Mouse (Mus musculus) intestine, embryonic 16.5 days (tissue): ENCODE data around the gene Xlr3a. TPM values are rescaled to one million over a fixed set of nuclear protein-coding genes. Genes with fewer than 3 reads are reported as not detected.
A peak's percentile ranks its signal among the peaks of the same experiment; 100 is the strongest.

Source experiments
- ATAC-seq: fragments of 200-750 bp; cut with Nextera tagmentation; 2 replicates; pipeline ENCODE4 v1.8.0; 2017; ENCODE audit warnings: moderate TSS enrichment, moderate library complexity
- H3K27ac ChIP-seq: fragments of 300-500 bp; sonication (generic); 2 replicates; pipeline ENCODE4 v1.5.1; 2014; ENCODE audit warnings: mild to moderate bottlenecking, low read length
- H3K27me3 ChIP-seq: fragments of 300-500 bp; sonication (generic); replicated peaks from 2 replicates; pipeline ENCODE4 v1.6.1; 2014; ENCODE audit warnings: low read length, control low read depth, mixed read lengths; ENCODE audit not compliant: control insufficient read depth, insufficient read depth
- H3K36me3 ChIP-seq: fragments of 300-500 bp; sonication (generic); 2 replicates; pipeline ENCODE4 v1.6.1; 2014; ENCODE audit warnings: low read length, control low read depth; ENCODE audit not compliant: control insufficient read depth, insufficient read depth
- H3K4me1 ChIP-seq: fragments of 300-500 bp; sonication (generic); 2 replicates; pipeline ENCODE4 v1.6.1; 2014; ENCODE audit warnings: low read length, control low read depth, mixed read lengths; ENCODE audit not compliant: control insufficient read depth, insufficient read depth
- H3K4me2 ChIP-seq: fragments of 300-500 bp; sonication (generic); 2 replicates; pipeline ENCODE4 v1.6.1; 2014; ENCODE audit warnings: low read depth, low read length, control low read depth
- H3K4me3 ChIP-seq: fragments of 300-500 bp; sonication (generic); 2 replicates; pipeline ENCODE4 v1.5.1; 2014; ENCODE audit warnings: mild to moderate bottlenecking, low read length
- H3K9ac ChIP-seq: fragments of 300-500 bp; sonication (generic); 2 replicates; pipeline ENCODE4 v1.6.1; 2014; ENCODE audit warnings: low read depth, low read length
- H3K9me3 ChIP-seq: fragments of 300-500 bp; sonication (generic); 2 replicates; pipeline ENCODE4 v1.6.1; 2016; ENCODE audit warnings: low read length, control low read depth; ENCODE audit not compliant: control insufficient read depth
- WGBS: fragments of 180-500 bp; shearing (Covaris S2); extraction: QIAGEN DNeasy Blood & Tissue Kit; methylation state at CpG from one replicate; pipeline ENCODE4 v1.1.7; 2014; 5-methylcytosine and 5-hydroxymethylcytosine counted together
- polyA plus RNA-seq: library from polyadenylated mRNA; unstranded; fragments of >200 nt; fragmentation: Nextera tagmentation; extraction: Ambion mirVana; gene quantifications from 2 replicates; pipeline ENCODE4 v1.2.1, GENCODE M21; 2015

Xlr3a gene
- polyA plus RNA-seq, 1 experiment from 2014 or later, result 8.8 TPM

DNA sequence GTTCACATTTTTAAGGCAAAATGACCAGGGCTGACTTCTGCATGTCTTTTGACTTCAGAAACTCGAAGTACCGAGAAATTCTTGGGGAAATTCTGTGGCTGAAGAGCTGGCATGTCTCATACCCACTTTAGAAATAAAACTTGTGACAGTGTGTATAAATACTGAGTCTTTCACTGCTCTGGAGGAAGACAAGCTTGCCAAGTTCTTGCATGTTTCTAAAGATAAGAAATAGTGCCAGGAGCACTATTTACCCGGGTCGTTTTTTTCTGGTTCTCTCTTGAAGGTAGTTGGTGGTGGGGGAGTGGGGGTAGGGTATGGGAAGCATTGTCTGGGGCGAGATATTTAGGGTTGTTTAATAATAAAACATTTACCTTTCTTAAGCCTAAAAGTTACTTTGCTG lies 34.6 kb downstream of the Xlr3a start:
- Histone ChIP-seq H3K9me3 (no peaks in the 10 kb centered on the region), H3K4me2 (no peak overlapping the region), H3K4me1 (no peaks in the 10 kb centered on the region), H3K4me3 (no peak overlapping the region), H3K9ac (no peak overlapping the region), H3K36me3 (no peaks in the 10 kb centered on the region), H3K27me3 (no peaks in the 10 kb centered on the region), H3K27ac (no peak overlapping the region)
- no peak for ATAC-seq
- 42% methylated on average over 5 of the region's 5 CpGs for WGBS

DNA sequence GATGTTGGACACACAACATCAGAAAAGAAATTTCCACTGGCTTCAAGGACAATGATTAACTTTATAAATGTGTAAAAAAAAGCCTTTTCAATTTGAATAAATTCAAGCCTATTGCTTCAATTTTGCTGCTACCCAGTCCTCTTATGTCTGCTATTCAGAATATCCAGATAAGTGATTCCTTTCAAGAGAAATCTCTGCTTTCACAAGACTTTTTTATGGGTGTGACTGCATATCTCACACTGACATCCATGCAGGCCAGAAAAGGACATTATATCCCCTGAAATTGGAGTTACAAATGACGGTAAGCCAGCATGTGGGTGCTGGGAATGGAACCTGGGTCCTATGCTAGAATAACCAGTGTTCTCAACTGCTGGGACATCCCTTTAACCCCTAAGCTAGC lies 35.4 kb downstream of the Xlr3a start:
- Histone ChIP-seq H3K4me1 (no peaks in the 10 kb centered on the region), H3K9me3 (no peaks in the 10 kb centered on the region), H3K9ac (no peak overlapping the region), H3K27ac (no peak overlapping the region), H3K4me3 (no peak overlapping the region), H3K36me3 (no peaks in the 10 kb centered on the region), H3K27me3 (no peaks in the 10 kb centered on the region), H3K4me2 (no peak overlapping the region)
- ATAC-seq, result no peak
- WGBS, result 68% methylated on average over 1 of the region's 1 CpGs

DNA sequence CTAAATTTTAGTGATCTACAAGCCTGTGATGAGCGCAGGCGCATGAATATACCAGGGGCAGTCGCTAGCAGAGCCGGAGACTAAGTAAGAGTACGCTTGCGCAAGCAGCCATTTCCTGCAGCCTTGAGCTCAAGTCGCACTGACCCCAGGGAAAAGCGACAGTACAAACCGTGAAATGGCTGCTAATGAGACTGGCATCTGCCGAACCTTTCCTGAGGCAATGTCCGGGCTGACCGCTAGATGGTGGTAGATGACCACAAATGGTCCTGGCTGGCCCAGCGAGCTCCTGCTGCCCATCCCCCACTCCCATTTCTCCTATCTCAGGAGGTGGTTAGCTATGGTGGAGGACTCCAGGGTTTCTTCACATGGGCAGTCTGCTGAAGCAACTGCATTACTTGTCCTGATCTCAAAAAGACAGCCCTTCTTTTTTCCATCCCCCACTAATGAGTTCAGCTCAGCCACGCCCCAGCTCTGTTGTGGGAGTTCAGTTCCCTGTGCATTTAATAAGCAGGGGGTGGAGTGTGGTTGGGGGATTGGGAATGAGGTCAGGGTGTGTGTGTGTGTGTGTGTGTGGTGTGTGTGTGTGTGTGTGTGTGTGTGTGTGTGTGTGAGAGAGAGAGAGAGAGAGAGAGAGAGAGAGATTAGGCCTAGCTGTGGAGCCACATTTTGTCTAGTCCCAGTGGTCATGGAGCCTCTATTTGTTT lies 42.9 kb downstream of the Xlr3a start:
- Histone ChIP-seq H3K9ac (no peak overlapping the region), H3K9me3 (no peaks in the 10 kb centered on the region), H3K27ac (no peak overlapping the region), H3K4me2 (no peak overlapping the region), H3K4me1 (no peaks in the 10 kb centered on the region), H3K27me3 (no peaks in the 10 kb centered on the region), H3K36me3 (no peaks in the 10 kb centered on the region), H3K4me3 (no peak overlapping the region)
- WGBS, result 21% methylated on average over 14 of the region's 14 CpGs
- ATAC-seq, result peak; percentile 96

DNA sequence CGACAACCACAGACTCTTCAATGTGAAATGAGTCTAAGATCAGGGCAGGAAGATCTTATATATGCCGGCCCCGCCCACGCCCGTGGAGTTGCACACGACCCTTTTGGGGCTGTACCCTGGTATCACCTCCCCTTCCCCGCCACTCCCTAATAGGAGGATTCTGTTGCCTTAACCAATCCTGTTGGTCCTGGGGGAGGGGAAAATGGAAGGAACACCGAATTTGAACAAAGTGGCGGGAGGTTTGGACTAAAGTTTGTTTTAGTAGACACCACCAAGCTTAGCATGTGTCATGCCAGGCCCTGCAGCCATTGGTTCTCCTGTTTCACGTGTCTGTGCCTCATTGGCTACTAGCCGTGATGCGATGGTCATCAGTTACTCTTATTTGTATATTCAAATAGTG lies 57.2 kb downstream of the Xlr3a start:
- no peak overlapping the region for H3K4me3 ChIP-seq
- H3K9me3 ChIP-seq, result no peaks in the 10 kb centered on the region
- WGBS, result 78% methylated on average over 12 of the region's 12 CpGs
- H3K4me2 ChIP-seq, result no peak overlapping the region
- H3K27ac ChIP-seq, result no peak overlapping the region
- H3K9ac ChIP-seq, result no peak overlapping the region
- 0 out of 2 replicates have a peak, but pooled peaks cover 2% of the 10 kb centered on the region for H3K27me3 ChIP-seq
- H3K4me1 ChIP-seq, result no peaks in the 10 kb centered on the region
- H3K36me3 ChIP-seq, result no peaks in the 10 kb centered on the region
- no peak for ATAC-seq

DNA sequence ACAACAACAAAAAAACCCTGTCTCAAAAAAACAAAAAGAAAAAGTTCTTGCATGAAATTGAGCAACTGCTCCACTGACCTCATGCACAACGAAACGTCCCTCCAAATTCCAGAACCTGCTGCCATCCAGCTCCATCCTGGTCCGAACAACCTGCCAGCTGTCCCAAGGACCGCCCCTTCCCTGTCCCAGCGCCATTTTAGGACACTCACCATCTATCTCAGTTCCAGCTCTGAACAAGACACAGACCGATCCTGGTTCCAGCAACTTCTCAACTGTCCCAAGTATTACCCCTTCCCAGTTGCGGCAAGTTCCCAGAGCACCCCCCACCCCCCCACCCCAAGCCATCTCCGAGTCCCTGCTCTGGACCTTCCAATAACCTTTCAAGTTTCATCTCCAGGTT lies 58.1 kb downstream of the Xlr3a start:
- H3K36me3 ChIP-seq, result no peaks in the 10 kb centered on the region
- no peak overlapping the region for H3K27ac ChIP-seq
- no peak for ATAC-seq
- 74% methylated on average over 8 of the region's 8 CpGs for WGBS
- H3K4me3 ChIP-seq, result no peak overlapping the region
- H3K9ac ChIP-seq, result no peak overlapping the region
- no peaks in the 10 kb centered on the region for H3K4me1 ChIP-seq
- no peaks in the 10 kb centered on the region for H3K9me3 ChIP-seq
- H3K27me3 ChIP-seq, result 0 out of 2 replicates have a peak, but pooled peaks cover 2% of the 10 kb centered on the region
- H3K4me2 ChIP-seq, result no peak overlapping the region

DNA sequence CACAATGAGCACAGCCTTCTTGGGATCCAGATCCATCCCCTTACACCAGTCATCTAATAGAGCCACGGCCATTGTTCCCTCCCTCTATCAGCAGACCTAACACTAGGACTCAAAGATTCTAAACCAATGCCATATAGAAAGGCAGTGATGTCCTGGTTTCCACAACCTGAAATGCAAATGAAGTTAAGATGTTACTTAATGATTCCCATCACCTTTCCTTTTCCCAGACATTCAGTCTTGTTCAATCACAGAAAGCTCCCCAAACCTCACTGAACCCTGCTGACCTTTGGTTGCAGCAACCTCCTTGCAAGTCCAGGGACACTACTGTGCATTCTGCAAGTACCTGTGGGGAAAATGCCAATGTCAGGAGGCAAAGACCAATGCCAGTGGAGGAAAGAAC lies 59.9 kb downstream of the Xlr3a start, which contains the start of gene Pnma5:
Pnma5 (minus strand) TSS at position 101 of the 400 bp plus-strand sequence.
- no peaks in the 10 kb centered on the region for H3K36me3 ChIP-seq
- H3K4me3 ChIP-seq, result no peak within 1 kb of the TSS
- no peaks in the 10 kb centered on the region for H3K4me1 ChIP-seq
- H3K9ac ChIP-seq, result no peak within 1 kb of the TSS
- no peak within 1 kb of the TSS for H3K27ac ChIP-seq
- H3K27me3 ChIP-seq, result 0 out of 2 replicates have a peak, but pooled peaks cover 2% of the 10 kb centered on the region
- no peak within 1 kb of the TSS for H3K4me2 ChIP-seq
- no peaks in the 10 kb centered on the region for H3K9me3 ChIP-seq
- no peak for ATAC-seq
- WGBS, result 70% methylated on average over 1 of the region's 1 CpGs

Other genes starting within 250 kb of the Xlr3a start
- 51.4 and 54.9 TPM in 2 replicates for gene Cetn2, start 178.7 kb downstream of the Xlr3a start, polyA plus RNA-seq
- 46.8 TPM in 2 replicates for gene Nsdhl, start 178.5 kb downstream of the Xlr3a start, polyA plus RNA-seq
- gene Zfp185, start 109.8 kb downstream of the Xlr3a start, polyA plus RNA-seq, result 4.6 and 4.9 TPM in 2 replicates
- gene Pnma5, start 60.0 kb downstream of the Xlr3a start, polyA plus RNA-seq, result not detected in 2 replicates
- gene Pnma3, start 32.3 kb downstream of the Xlr3a start, polyA plus RNA-seq, result 0.06 and 0.11 TPM in 2 replicates
- gene Xlr4a, start 14.6 kb downstream of the Xlr3a start, polyA plus RNA-seq, result 3.0 and 4.3 TPM in 2 replicates
- 0.33 TPM in 1 of 2 replicates, not detected in the other for gene Gm14685, start 20.0 kb upstream of the Xlr3a start, polyA plus RNA-seq
- gene Xlr5b, start 51.7 kb upstream of the Xlr3a start, polyA plus RNA-seq, result 0.10 and 0.28 TPM in 2 replicates
- gene DXBay18, start 52.4 kb upstream of the Xlr3a start, polyA plus RNA-seq, result 0.39 TPM in 1 of 2 replicates, not detected in the other
- not detected in 2 replicates for gene Spin2d, start 79.9 kb upstream of the Xlr3a start, polyA plus RNA-seq
- 7.6 and 7.9 TPM in 2 replicates for gene Xlr3b, start 95.1 kb upstream of the Xlr3a start, polyA plus RNA-seq
- gene Xlr4b, start 117.2 kb upstream of the Xlr3a start, polyA plus RNA-seq, result 1.8 and 1.9 TPM in 2 replicates
- 14.7 and 14.9 TPM in 2 replicates for gene F8a, start 131.2 kb upstream of the Xlr3a start, polyA plus RNA-seq
- gene Xlr4c, start 146.0 kb upstream of the Xlr3a start, polyA plus RNA-seq, result 1.2 and 1.6 TPM in 2 replicates
- gene Xlr3c, start 168.3 kb upstream of the Xlr3a start, polyA plus RNA-seq, result not detected in 2 replicates
- 0.40 and 0.42 TPM in 2 replicates for gene Xlr5a, start 195.9 kb upstream of the Xlr3a start, polyA plus RNA-seq
- 0.26 TPM in 1 of 2 replicates, not detected in the other for gene Xlr5c, start 195.9 kb upstream of the Xlr3a start, polyA plus RNA-seq
- gene Gm45015, start 239.7 kb upstream of the Xlr3a start, polyA plus RNA-seq, result not detected in 2 replicates
- 7.4 and 8.1 TPM in 2 replicates for gene Zfp275, start 245.5 kb upstream of the Xlr3a start, polyA plus RNA-seq